Mouse (Mus musculus) heart, adult 2 months (tissue): ENCODE data around the gene Dctn3. TPM values are rescaled to one million over a fixed set of nuclear protein-coding genes. Genes with fewer than 3 reads are reported as not detected.

Experiments
- DNase-seq, 2 experiments: peaks; one replicate each; pipeline ENCODE4 v3.0.0; 2021
- H3K27ac ChIP-seq: fragments of 200-600 bp; 2 replicates; pipeline ENCODE4 v1.8.1; 2022
- H3K27me3 ChIP-seq: fragments of 200-500 bp; 2 replicates; pipeline ENCODE4 v1.6.1; 2012; ENCODE audit warnings: mild to moderate bottlenecking, low read length, inconsistent platforms, mixed read lengths; ENCODE audit not compliant: control insufficient read depth, insufficient read depth
- H3K36me3 ChIP-seq: fragments of 200-500 bp; 2 replicates; pipeline ENCODE4 v1.6.1; 2012; ENCODE audit warnings: low read length, inconsistent platforms; ENCODE audit not compliant: control insufficient read depth, insufficient read depth
- H3K4me1 ChIP-seq: fragments of 200-500 bp; 2 replicates; pipeline ENCODE4 v1.6.1; 2011; ENCODE audit warnings: low read length; ENCODE audit not compliant: control insufficient read depth, insufficient read depth
- H3K4me3 ChIP-seq: fragments of 200-600 bp; 2 replicates; pipeline ENCODE4 v1.8.1; 2022
- H3K79me2 ChIP-seq: fragments of 200-500 bp; replicated peaks from 2 replicates; pipeline ENCODE4 v1.6.1; 2012; ENCODE audit warnings: mild to moderate bottlenecking, inconsistent platforms, low read length, moderate library complexity, mixed read lengths; ENCODE audit not compliant: control insufficient read depth, insufficient read depth
- H3K9ac ChIP-seq: fragments of 200-500 bp; 2 replicates; pipeline ENCODE4 v1.6.1; 2012; ENCODE audit warnings: low read depth, mild to moderate bottlenecking, control low read depth, inconsistent platforms, low read length, mixed read lengths
- CTCF ChIP-seq: fragments of 200-600 bp; IDR thresholded peaks from 2 replicates; pipeline ENCODE4 v1.8.1; 2022; ENCODE audit warnings: antibody characterized with exemption, mild to moderate bottlenecking, moderate library complexity
- EP300 ChIP-seq: fragments of 200-500 bp; IDR thresholded peaks from 2 replicates; pipeline ENCODE4 v1.6.1; 2011; ENCODE audit warnings: low read depth, low read length, control low read depth; ENCODE audit not compliant: insufficient read depth
- POLR2A ChIP-seq: fragments of 200-500 bp; IDR thresholded peaks from 2 replicates; pipeline ENCODE4 v1.6.1; 2011; ENCODE audit warnings: mild to moderate bottlenecking, low read depth, low read length, control low read depth; ENCODE audit not compliant: insufficient read depth
- WGBS: fragments of 180-500 bp; shearing (Covaris S2); methylation state at CpG from one replicate; pipeline ENCODE4 v1.1.7; 2018; 5-methylcytosine and 5-hydroxymethylcytosine counted together
- intact Hi-C: fragments of 180-260 bp; cut with DNase I; formaldehyde crosslinking; loops from one replicate; pipeline ENCODE4 v1.15.1; 2025
- polyA plus RNA-seq: library from polyadenylated mRNA; depleted of rRNA; stranded (reverse); fragments of >200 nt; gene quantifications from 2 replicates; pipeline ENCODE4 v1.2.3, GENCODE M21; 2012
- total RNA-seq, 2 experiments: library from RNA; stranded (reverse); gene quantifications; 2 replicates each; pipeline ENCODE4 v1.2.3; 2021

The Dctn3 gene
- total and polyA plus RNA-seq, 3 experiments, result 54.3 to 75.7 (median 68.4) TPM

- Histone ChIP-seq H3K9ac (no peak overlapping the region), H3K4me3 (no peak overlapping the region), H3K79me2 (no peaks in the 10 kb centered on the region), H3K4me1 (peaks cover 4% of the 10 kb centered on the region), H3K27ac (no peak overlapping the region), H3K27me3 (no peaks in the 10 kb centered on the region), H3K36me3 (no peaks in the 10 kb centered on the region)
- intact Hi-C loops, result no loop called here
- no peak for DNase-seq
- TF ChIP-seq POLR2A (no peak), CTCF (no peak), EP300 (no peak)
- 71% methylated on average over 2 of the region's 2 CpGs for WGBS
These were observed 21.2 kb upstream of the Dctn3 start for GRCm38 (mm10) chr4:41744131-41744530.

GRCm38 (mm10) chr4:41741158-41741560 lies 18.2 kb upstream of the Dctn3 start:
- Histone ChIP-seq H3K4me1 (peaks cover 5% of the 10 kb centered on the region), H3K27me3 (no peaks in the 10 kb centered on the region), H3K27ac (peak overlapping the region; percentile 71), H3K4me3 (peak overlapping the region; percentile 63), H3K9ac (peak overlapping the region; percentile 78), H3K79me2 (no peaks in the 10 kb centered on the region), H3K36me3 (no peaks in the 10 kb centered on the region)
- peak; percentile 94 to 95 for DNase-seq
- intact Hi-C loops, result loop anchor here (1.0 kb wide), 1 partner anchor 15 kb away; the partner anchor contains the start of gene Sigmar1
- TF ChIP-seq EP300 (0 out of 2 replicates have a peak, but pooled peaks have one; percentile 9), POLR2A (peak; percentile 93), CTCF (peak; percentile 51)
- under 1% methylated on average over 27 of the region's 27 CpGs for WGBS

- H3K27ac ChIP-seq, result peak overlapping the region; percentile 71
- peak overlapping the region; percentile 63 for H3K4me3 ChIP-seq
- TF ChIP-seq CTCF (no peak), EP300 (0 out of 2 replicates have a peak, but pooled peaks have one; percentile 22)
- no peaks in the 10 kb centered on the region for H3K36me3 ChIP-seq
- DNase-seq, result no peak
- no peaks in the 10 kb centered on the region for H3K27me3 ChIP-seq
- intact Hi-C loops, result loop anchor here (1.0 kb wide), 1 partner anchor 16 kb away; the partner anchor contains the start of gene Sigmar1
- peak overlapping the region; percentile 78 for H3K9ac ChIP-seq
- 2% methylated on average over 48 of the region's 48 CpGs for WGBS
- H3K4me1 ChIP-seq, result peaks cover 5% of the 10 kb centered on the region
- no peaks in the 10 kb centered on the region for H3K79me2 ChIP-seq
These were observed 17.6 kb upstream of the Dctn3 start for GRCm38 (mm10) chr4:41740380-41741157.

GRCm38 (mm10) chr4:41739260-41739659 lies 16.3 kb upstream of the Dctn3 start:
- H3K27ac ChIP-seq, result no peak overlapping the region
- no peak overlapping the region for H3K4me3 ChIP-seq
- H3K27me3 ChIP-seq, result no peaks in the 10 kb centered on the region
- 94% methylated on average over 13 of the region's 13 CpGs for WGBS
- no peak for TF ChIP-seq EP300
- TF ChIP-seq CTCF, result no peak
- TF ChIP-seq POLR2A, result no peak
- intact Hi-C loops, result no loop called here
- DNase-seq, result no peak
- H3K9ac ChIP-seq, result no peak overlapping the region
- peaks cover 5% of the 10 kb centered on the region for H3K4me1 ChIP-seq
- H3K79me2 ChIP-seq, result no peaks in the 10 kb centered on the region
- no peaks in the 10 kb centered on the region for H3K36me3 ChIP-seq

GRCm38 (mm10) chr4:41738256-41738603 lies 15.3 kb upstream of the Dctn3 start:
- Histone ChIP-seq H3K4me3 (no peak overlapping the region), H3K27ac (no peak overlapping the region), H3K4me1 (peaks cover 5% of the 10 kb centered on the region), H3K79me2 (no peaks in the 10 kb centered on the region), H3K9ac (no peak overlapping the region), H3K36me3 (no peaks in the 10 kb centered on the region), H3K27me3 (no peaks in the 10 kb centered on the region; the same call in 1 of the 2 replicates)
- intact Hi-C loops, result no loop called here
- TF ChIP-seq CTCF (no peak), POLR2A (no peak), EP300 (no peak)
- DNase-seq, result no peak
- 80% methylated on average over 1 of the region's 1 CpGs for WGBS

GRCm38 (mm10) chr4:41737602-41738255 lies 14.8 kb upstream of the Dctn3 start:
- 22% methylated on average over 8 of the region's 8 CpGs for WGBS
- Histone ChIP-seq H3K36me3 (no peaks in the 10 kb centered on the region), H3K9ac (no peak overlapping the region), H3K4me1 (peaks cover 5% of the 10 kb centered on the region), H3K79me2 (no peaks in the 10 kb centered on the region), H3K27me3 (peaks cover 1% of the 10 kb centered on the region), H3K4me3 (no peak overlapping the region), H3K27ac (no peak overlapping the region)
- peak; percentile 88 for TF ChIP-seq EP300
- peak; percentile 88 for TF ChIP-seq CTCF
- TF ChIP-seq POLR2A, result no peak
- DNase-seq, result peak; percentile 77 to 78
- intact Hi-C loops, result loop anchor here (1.0 to 2.0 kb wide), 2 partner anchors 15 to 23 kb away; partner anchors contain the start of gene Dctn3
